Mouse (Mus musculus): Measurements from ENCODE around the gene Thyn1.

The Thyn1 gene

DNA sequence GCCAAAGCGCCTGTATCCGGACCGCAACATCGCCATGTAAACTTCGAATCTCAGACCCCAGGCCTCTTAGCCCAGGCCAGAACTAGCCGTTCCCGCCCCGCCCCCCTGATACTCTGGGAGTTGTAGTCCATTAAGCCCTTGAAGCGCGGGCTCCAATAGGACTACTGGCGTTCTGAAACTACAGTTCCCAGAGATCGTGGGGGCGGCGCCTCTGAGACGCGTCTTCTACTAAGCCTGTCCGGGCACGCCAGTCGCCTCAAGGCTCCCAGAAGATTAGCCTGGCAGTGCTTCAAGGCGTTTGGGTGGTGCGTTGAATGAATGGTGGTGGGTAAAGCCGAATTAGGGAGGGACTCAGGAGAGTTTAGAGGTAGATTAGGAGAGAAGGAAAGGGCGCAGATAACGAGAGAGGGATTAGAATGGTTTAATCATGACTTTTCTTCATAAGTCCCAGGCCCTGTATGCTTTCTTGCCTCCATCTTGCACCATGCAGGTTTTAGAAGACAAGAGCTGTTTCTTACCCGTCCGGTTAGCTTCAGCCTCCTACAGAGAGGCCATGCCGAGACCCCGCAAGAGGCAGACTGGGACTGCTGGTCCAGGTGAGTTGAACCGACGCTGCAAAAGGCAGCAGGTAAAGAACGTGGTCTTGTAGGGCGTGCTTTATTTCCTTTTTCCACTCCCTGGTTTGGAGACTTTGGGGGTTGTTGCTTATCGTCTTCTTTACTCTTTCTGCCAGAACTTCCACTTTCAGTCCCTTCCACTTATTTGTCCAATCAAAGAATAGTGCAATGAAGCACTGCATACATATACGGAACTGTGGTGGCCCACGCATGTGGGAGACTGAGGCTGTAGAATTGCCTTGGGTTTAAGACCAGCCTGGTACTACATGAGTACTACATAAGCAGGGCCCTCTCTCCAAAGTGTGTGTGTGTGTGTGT is at the start of gene Thyn1, which contains the start of gene Acad8:
Gene Thyn1, plus strand, starts transcription at position 250 of the 935 bp plus-strand sequence.
Gene Acad8, minus strand, starts transcription at position 106 of the 935 bp plus-strand sequence.
- DNase-seq = peak; percentile 90

DNA sequence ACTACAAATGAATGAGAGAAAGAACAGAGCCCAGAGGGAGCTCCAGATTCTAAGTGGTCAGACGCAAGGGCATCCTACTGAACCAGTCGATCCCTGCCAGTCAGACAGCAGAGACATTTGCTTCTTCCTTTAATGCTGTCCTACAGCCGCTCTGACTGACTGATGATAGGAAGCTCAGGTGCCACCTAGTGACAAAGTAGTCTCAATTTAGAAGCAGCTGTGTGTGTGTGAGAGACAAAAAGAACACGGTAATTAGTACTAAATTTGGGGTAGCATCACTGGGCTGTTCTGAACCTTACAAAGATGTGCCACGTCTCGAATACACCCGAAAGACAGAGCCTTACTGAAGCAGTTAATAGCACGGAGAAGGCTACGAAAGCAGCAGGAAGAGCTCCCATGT is 21.8 kb upstream of the Thyn1 start:
- no peak for DNase-seq

GRCm38 (mm10) chr9:26978776-26979175 is 20.7 kb upstream of the Thyn1 start:
- DNase-seq = no peak

DNA sequence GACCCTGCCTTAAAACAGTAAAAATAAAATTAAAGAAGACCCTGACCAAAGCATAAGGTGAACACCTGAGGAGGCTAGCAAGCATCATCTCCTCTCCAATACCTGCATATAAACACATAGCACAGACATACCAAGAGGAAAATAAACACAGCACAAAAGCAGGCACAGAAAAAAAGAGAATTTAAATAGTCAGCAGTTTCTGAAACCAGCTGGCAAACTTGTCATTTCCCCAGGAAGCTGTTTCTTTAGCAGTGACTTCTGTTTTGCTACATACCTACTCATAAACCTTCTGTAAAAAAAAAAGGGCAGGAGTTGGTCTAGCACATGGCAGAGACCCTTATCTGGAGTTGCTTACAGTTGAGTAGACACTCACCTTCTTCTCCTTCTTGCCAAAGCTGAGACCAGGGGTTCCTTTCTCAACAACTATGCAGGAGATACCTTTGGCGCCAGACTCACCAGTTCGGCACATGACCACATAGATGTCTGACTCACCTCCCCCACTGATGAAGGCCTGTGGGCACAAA is 14.4 kb upstream of the Thyn1 start:
- no peak for DNase-seq

- no peak for DNase-seq
Measured at GRCm38 (mm10) chr9:26985668-26986277, 13.7 kb upstream of the Thyn1 start.

DNA sequence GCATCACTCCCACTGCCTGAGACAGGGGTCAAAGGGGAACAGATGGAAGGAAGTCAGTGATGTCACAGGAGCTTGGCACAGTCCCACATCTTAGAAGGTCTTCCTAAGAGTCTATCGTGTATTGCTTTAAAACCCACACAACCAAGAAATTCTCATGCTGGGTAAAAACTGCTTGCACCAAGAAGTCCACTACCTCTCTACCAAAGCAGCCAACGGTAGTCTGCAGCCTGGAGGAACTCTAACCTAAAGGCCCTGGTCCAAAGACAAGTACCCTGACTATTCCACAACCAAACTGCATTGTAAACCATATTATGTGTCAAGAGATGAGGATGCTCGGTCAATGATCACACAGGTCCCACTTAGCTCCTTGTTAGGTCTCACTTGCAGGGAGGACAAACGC is 9.3 kb upstream of the Thyn1 start:
- no peak for DNase-seq

DNA sequence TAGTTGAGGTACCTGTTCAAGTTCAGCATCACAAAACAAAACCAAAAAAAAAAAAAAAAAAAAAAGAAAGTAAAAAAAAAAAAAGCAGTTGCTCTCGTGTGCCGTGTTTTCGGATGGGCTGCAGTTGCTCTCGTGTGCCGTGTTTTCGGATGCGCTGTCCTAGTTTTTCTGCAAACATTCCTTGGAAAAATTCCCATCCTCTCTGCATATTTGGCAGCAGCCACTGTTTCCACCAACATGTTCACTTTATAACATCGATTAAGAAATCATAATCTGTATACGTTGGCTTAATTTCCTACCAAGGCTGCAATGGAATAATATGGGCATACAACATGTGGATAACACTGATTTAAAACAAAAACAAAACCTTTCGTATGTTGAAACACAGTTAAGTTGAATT is 6.4 kb upstream of the Thyn1 start:
- no peak for DNase-seq

DNA sequence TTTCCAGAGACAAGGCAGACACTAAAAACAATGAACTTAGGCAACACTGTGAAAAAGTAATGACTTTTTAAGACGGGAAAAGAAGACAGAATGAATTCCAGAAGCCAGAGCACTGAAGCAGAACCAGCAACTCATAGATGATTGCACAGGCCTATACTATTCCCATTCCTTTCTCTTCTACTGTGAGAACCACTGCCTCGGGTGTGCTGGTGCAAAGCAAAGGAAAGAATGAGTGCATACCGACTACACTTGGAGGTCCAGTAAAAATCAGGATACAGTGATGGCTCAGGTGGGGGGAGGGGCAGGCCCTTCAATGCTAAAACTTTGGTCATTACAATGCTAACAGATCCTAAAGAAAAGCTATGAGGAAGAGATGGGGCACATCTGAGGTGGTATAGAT is 5.6 kb upstream of the Thyn1 start:
- no peak for DNase-seq

DNA sequence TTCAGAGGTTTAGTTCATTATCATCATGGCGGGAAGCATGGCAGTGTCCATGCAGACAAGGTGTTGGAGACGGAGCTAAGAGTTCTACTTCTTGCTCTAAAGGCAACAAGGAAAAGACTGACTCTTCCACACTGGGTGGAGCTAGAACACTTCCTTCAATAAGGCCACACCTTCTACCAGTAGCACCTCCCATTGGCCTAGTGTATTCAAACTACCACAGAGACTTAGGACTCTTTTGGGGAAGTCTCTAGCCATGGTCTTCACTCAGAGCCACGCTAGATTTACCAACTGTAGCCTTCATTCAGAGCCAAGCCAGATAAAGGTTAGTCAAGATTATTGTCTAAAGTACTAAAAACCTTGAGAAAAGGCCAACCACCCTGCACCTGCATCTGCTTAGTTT is 2.4 kb upstream of the Thyn1 start:
- no peak for DNase-seq

DNA sequence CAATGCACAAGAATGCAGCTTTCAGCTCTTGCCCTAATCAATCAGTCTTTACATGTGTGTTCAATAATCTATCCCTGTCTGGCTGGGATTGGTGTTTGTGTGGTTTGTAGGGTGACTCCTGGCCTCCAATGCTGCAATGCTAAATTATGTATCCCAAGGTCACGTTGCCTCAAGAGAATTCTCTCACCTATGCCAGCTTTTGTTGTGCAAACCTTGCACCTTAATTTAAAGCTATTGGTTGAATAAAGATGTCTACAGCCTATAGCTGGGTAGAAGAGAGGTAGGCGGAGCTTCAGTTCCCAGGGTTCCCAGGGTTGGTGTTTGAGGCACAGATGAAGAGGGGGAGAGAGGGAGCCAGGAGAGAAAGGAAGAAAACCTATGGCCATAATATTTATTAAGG is 2.0 kb upstream of the Thyn1 start:
- no peak for DNase-seq

DNA sequence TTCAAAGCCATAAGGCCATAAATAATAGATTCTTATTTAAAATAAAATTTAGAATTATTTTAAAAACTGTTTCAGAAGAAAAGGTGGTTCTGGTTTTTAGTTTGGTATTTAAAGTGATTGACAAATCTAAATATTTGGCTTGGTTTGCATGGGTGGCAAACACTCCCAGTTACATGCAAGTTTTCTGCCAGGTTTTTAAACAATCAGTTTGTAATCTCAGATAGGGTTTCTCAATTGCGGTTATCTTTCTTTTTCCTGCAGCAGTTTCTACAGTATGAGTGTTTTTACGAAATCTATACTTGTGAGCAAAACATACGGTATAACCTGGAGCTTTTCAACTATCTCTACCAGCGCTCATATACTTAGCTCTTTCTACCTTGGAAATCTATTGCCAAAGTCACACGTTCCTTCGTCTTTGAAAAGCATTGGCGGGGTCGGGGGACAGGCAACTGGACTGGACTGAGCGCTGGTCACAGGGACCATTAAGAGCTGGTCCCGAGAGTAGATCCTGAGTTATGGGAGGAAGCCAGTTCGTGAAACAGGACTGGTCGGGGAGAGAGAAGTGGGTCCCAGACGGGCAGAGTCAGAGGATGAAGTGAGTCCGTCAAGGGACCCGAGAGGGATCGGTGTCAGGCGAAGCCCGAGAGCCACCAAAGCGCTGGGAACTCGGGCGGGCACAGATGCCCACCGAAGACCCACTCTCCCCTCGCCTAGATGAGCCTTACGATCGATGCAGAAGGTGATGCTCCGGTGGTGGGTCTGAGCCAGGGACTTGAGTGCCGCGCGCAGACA is 645 bp upstream of the Thyn1 start:
- DNase-seq = no peak

GRCm38 (mm10) chr9:27005231-27005630 is 5.7 kb downstream of the Thyn1 start:
- no peak for DNase-seq

- no peak for DNase-seq
Measured at GRCm38 (mm10) chr9:27005933-27006332, 6.4 kb downstream of the Thyn1 start.

DNA sequence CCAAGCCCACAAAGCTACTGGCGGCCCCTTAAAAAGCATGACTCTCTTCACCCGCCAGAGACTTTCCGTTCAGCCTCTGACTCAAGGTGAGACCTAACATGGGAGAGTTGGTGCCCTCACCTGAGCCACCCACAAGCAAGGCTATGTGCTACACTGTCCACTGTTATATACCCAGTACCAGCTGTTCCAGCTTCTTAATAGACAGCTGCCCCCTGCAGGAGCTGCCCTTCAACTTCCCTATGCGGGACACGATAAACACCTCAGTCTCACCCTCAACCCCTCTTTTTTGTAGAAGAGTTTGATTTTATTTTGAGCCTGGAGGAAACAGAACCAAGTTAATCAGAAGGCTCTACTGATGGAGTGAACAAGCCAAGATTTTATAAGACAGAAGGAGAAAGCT is 7.4 kb downstream of the Thyn1 start:
- DNase-seq = no peak

DNA sequence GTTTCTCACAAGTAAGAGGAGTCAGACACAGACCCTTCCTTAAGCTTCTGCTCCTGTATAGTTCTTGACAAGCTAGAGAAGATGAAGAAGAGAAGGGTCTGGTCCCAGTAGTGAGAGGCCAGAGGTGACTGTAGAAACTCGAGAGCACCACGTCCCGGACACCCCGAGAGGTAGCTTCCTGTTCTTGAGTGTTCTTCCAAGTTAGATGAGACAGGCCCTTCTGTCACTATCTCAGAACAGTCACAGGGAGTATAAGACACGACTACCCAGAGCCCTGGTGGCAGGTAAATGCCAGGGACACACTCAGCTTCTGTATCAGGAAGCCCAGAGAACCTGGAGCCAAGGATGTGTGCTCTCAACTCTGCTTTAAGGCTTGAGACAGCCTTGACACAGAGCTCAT is 9.7 kb downstream of the Thyn1 start:
- DNase-seq = no peak

- no peak for DNase-seq
Measured at GRCm38 (mm10) chr9:27011572-27011971, 12.1 kb downstream of the Thyn1 start.

- DNase-seq = no peak
Measured at GRCm38 (mm10) chr9:27018961-27019360, 19.5 kb downstream of the Thyn1 start.

DNA sequence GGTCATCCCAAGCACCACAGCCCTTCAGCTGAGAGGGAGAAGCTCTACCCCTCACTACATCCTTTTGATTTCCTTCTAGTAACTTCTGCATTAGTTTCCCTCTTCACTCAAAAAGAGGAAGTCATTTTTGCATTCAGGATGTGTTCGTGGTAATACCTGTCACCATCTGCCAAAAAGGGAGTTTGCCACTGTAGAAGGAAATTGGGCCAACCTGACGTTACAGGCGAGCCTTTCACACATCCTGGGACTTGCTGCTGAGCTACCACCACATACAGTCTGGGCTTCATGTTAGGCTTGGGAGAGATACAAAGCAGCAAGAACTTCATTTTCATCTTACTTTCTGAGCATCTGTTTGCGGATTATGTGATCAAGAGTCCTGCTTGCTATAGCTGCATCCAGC is 24.2 kb downstream of the Thyn1 start:
- no peak for DNase-seq

DNA sequence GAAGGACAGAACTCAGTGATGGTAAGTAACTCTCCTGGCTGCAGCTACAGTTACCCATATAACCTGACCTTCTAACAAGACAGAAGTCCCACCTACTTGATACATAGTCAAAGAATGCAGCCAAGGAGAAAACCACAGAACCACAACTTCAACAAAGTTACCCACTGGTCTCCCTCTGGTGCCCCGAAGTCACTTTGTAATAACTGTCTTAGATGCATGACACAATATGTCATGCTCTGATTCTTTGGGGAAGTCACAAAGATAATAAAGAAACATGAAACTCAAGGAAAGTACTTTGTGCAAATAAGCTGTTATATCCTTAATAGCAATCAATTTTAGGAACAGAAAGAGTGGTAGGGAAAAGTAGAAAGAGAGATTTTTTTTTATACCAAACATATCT is 27.2 kb downstream of the Thyn1 start:
- DNase-seq = no peak

GRCm38 (mm10) chr9:27029022-27029827 is 29.7 kb downstream of the Thyn1 start:
- DNase-seq = peak; percentile 51 to 64

DNA sequence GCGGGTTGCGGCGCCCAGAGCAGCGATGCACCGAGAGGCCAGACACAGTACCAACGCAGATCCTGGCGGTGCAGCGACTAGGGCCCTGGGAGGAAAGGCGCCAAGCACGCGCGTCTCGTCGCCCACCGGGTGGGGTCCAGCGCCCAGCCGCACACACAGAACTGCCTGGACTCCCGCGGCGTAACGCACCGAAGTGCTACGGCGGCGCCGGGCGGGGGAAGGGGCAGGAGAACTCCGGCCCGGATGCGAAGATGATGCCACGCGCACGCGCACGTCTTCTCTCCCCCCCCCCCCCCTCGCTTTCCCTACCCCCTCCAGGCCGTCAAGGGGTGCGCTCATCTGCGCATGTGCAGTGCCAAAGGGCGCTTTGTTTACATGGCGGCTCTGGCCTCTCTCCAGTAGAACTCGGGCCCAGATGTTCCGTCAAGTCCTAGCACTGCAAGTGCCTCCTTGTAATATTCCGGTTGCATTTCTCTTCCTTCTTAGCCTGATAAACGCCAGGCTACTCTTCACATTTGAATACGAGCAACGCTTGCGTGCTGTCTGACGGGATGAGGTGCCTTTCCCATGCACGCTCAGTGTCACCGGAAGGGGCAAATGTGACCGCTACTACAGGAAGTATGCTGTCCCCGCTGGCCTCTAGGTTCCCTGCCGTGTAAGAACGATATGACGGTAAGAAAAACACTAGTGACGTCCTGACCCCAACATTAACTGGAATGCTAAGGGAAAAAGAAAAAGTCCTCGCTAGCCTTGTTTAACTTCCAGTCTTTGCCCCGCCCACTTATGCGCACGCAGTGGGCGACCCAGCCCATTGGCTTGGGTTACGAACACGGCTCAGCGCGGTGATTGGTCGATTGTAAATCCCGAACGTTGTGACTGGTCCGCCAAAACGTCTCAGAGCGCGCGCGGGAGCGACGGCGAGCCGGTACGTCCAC is 30.6 kb downstream of the Thyn1 start, which contains the start of the genes Vps26b and Ncapd3:
Gene Vps26b, minus strand, starts transcription at position 238 of the 935 bp plus-strand sequence.
Gene Ncapd3, plus strand, starts transcription at position 348 of the 935 bp plus-strand sequence.
- peak; percentile 89 to 93 for DNase-seq

Measured in thymus, adult 18-20 months (tissue).